Mouse (Mus musculus) kidney, adult 18-20 months (tissue): ENCODE data around the gene Pde10a.

Experiments
- DNase-seq: peaks from one replicate; pipeline ENCODE4 v3.0.0; 2021

The Pde10a gene

GRCm38 (mm10) chr17:8910571-8910970, 385.4 kb downstream of the Pde10a start:
- no peak for DNase-seq

- no peak for DNase-seq
Observed at GRCm38 (mm10) chr17:8912933-8913332, 387.8 kb downstream of the Pde10a start.

GRCm38 (mm10) chr17:8915693-8916092, 390.5 kb downstream of the Pde10a start:
- no peak for DNase-seq

- DNase-seq, result no peak
Observed at GRCm38 (mm10) chr17:8923074-8923473, 397.9 kb downstream of the Pde10a start.

- no peak for DNase-seq
Observed at GRCm38 (mm10) chr17:8923727-8924126, 398.6 kb downstream of the Pde10a start.

DNA sequence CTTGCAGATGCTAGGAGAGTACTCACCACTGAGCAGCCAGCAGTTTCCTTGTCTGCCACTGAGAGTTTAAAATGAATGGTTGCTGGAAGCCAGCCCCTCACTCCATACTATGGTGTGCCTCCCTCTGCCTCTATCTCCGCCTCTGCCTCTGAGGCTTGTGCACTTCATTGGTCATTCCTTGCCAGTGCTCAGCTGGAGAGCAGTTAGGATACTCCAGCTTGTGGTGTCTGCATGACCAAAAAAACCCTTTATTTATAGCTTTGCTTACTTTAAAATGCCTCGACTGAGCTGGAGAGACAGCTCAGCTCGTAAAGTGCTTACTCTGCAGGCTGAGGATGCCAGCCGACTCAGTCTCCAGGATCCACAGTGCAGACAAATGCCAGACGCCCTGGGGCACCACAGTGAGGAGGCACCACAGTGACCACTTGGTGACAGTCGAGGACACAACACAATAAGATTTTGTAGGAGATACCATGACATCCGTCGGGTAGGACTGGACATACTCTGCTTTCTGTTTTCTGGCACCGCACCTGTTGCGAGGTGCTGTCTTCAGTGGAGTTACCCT, 400.7 kb downstream of the Pde10a start:
- DNase-seq, result no peak

DNA sequence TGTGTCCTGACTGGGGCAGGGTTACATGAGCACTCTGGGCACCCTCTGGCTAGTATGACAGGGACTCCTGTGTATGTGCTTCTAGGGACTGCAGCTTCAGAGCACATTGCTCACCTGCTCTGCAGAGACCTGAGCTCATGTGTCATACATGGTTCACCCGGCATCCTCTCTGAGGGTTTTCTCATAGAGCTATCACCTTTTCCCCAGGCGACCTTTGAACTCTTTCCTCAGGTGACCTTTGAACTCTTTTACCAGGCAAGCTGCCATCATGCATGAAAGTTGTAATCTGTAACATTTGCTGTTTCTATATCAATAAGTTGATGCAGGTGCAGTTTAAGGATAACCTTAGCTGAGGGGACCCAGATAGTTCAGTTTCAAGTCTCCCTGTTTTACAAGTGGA, 403.4 kb downstream of the Pde10a start:
- peak; percentile 19 for DNase-seq

GRCm38 (mm10) chr17:8929636-8930035, 404.5 kb downstream of the Pde10a start:
- DNase-seq, result no peak

GRCm38 (mm10) chr17:8935604-8936003, 410.4 kb downstream of the Pde10a start:
- no peak for DNase-seq

DNA sequence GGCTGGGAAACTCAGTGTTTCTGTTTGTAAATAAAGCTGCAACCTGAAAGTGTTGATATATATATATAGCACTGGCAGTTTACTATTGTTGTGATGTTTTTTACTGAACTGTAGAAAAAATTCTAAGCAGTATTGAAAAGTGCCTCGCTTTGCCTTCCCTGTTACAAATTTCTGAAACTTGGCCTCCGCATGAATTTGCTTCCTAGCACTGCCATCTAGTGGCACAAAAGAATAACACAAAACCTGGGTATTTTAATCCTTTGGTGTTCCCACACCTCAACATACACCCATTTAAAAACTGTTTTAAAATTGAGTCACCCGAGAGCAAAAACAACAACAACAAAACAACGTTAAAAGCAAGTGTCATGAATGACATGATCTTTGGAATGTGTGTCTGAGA, 411.4 kb downstream of the Pde10a start:
- DNase-seq, result peak; percentile 24

- DNase-seq, result no peak
Observed at GRCm38 (mm10) chr17:8951588-8951987, 426.4 kb downstream of the Pde10a start.

DNA sequence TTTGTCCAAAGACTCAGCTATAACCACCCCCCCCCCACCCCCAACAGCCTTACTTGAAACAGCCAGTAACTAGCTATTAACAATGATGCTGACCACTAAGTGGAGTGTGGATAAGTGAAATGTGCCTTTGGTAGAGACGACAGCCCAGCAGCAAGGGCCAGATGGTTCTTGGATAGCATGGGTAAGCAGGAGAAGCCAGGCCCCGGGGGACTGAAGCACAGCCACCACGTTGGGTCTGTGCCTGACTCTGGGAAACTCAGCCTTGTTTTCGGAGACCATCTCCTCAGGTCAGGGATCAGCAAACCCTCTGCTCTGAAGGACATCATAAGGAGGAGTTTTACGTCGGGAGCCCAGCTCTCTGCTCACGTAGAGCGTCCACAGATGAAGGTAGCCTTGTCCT, 427.8 kb downstream of the Pde10a start:
- DNase-seq, result no peak

GRCm38 (mm10) chr17:8958125-8958524, 433.0 kb downstream of the Pde10a start:
- DNase-seq, result no peak

GRCm38 (mm10) chr17:8960386-8960785, 435.2 kb downstream of the Pde10a start:
- DNase-seq, result no peak

- DNase-seq, result no peak
Observed at GRCm38 (mm10) chr17:8961097-8961496, 435.9 kb downstream of the Pde10a start.

GRCm38 (mm10) chr17:8961644-8962043, 436.5 kb downstream of the Pde10a start:
- no peak for DNase-seq

DNA sequence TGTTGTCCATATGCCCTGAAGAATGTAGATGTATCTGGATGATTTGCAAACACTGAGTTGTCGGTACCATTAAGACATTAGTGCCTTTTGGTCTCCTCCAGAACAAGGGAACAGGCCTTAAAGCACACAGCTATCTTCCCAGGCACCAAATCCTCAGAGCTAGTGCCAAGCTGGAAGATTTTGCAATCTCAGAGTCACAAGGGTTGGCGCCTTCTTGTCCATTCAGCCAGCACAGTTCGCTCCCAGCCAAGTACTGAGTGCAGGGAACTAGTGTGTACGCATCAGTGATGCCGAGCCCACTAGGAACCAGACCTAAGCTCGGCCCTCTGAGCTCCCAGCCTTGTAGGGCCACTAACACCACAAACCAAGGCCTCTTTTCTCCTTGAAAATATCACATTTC, 440.0 kb downstream of the Pde10a start:
- DNase-seq, result no peak

- no peak for DNase-seq
Observed at GRCm38 (mm10) chr17:8972152-8972854, 447.1 kb downstream of the Pde10a start.

GRCm38 (mm10) chr17:8973331-8973730, 448.2 kb downstream of the Pde10a start:
- DNase-seq, result no peak

GRCm38 (mm10) chr17:8974423-8974822, 449.3 kb downstream of the Pde10a start:
- DNase-seq, result no peak

GRCm38 (mm10) chr17:8974823-8975397, 449.7 kb downstream of the Pde10a start:
- DNase-seq, result no peak

- DNase-seq, result no peak
Observed at GRCm38 (mm10) chr17:8976745-8977144, 451.6 kb downstream of the Pde10a start.

DNA sequence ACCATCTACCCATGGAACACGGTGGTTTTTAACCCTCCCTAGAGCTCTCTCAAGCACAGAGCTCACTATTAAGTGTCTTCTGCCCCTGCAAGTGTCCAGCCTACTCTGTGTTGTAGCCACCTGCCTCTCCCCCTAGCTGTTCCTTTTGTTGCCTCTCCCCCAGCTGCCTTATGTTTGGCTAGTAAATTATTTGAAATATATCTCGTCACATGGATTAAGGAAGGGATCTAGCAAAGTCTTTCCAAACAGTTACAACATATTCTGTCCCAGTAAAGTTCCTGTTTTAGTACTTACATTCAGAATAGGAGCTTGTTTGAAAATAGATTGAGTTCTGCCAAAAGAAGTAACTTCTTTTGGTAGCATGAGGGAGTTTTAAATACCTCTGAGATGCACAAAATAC, 452.1 kb downstream of the Pde10a start:
- DNase-seq, result no peak

- no peak for DNase-seq
Observed at GRCm38 (mm10) chr17:8983576-8983975, 458.4 kb downstream of the Pde10a start.

DNA sequence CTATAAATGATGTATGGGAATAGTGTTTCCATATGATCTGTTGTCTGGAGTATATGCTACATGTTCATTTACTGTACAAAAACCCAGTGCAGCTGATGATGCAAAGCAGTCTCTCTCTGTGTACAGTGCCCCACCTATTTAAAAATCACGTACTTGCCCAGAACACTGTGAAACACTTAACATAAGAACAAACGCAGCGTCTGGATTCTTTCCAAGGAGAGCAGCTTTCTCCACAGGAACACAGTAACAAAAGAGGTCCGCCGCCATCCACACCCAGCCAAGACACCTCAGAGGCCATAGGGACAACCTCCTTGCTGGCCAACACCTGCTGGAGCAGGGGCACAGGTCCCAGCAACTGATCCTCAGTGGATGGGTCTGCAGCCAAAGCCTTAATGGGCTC, 460.5 kb downstream of the Pde10a start:
- DNase-seq, result no peak
